Mouse (Mus musculus): ENCODE measurements at regions not wholly inside any gene's neighbourhood (a gene's known extent, or its start where the extent isn't known, plus 50 kb on each side); places are given as distances from the start of the nearest gene placed in this dataset.

DNA sequence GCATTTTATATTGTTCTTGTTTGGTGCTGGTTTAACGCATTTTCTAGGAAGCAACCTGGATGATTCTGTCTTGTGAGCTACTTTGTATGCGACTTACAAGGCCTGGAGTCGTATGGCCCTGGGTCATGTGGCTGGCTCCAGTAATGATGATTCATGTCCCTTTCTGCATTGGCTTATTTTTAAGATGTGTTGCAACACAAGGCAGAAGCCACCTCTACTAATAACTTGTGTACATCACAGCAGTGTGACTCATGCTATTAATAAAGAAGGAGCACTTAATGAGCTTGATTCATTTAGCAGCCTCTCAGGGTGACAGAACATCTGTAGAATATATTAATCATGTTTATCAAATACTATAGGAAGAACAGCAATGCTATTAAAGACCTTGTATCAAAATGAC is 84.0 kb downstream of the Slc5a7 start:
- DNase-seq (ENCODE audit: low spot score) = no peak

DNA sequence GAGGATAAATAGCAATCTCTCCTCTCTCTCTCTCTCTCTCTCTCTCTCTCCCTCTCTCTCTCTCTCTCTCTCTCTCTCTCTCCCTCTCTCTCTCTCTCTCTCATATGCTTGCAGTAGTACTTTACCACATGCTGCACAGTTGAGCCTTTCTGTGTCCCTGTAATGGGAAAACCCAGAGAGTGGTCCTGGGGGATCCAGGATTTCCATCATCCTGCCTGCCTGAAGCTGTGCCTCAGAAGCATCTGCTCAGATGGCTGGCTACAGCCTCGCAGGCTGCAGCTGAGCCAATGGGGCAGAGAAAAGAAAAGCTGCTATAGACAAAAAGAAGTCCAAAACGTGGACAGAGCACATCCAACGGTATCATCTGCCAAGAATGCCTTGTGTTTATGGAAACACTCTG is 97.1 kb downstream of the Slc5a7 start:
- H3K4me1 ChIP-seq (ENCODE audit: control insufficient read depth, insufficient read depth, low read length) = no peaks in the 10 kb centered on the region
- H3K4me3 ChIP-seq (ENCODE audit: low read depth, low read length) = no peak overlapping the region
- H3K27ac ChIP-seq (replicated peaks; ENCODE audit: low read depth, low read length) = no peak overlapping the region
- no peak for DNase-seq (ENCODE audit: low spot score)
- WGBS = 51% methylated on average over 3 of the region's 3 CpGs
- H3K9ac ChIP-seq (ENCODE audit: low read depth, low read length) = no peak overlapping the region
- ATAC-seq (ENCODE audit: low read depth) = no peak
- no peak overlapping the region for H3K4me2 ChIP-seq (ENCODE audit: low read depth, low read length)
- H3K9me3 ChIP-seq (ENCODE audit: control insufficient read depth, low read length) = no peaks in the 10 kb centered on the region
- H3K36me3 ChIP-seq (ENCODE audit: control insufficient read depth, insufficient read depth, low read length) = no peaks in the 10 kb centered on the region
- H3K27me3 ChIP-seq (replicated peaks; ENCODE audit: control insufficient read depth, insufficient read depth, low read length) = no peaks in the 10 kb centered on the region

More for the DNA sequence above, 84.0 kb downstream of the Slc5a7 start:
- H3K4me3 ChIP-seq (ENCODE audit: low read depth, low read length) = no peak overlapping the region
- H3K4me2 ChIP-seq (ENCODE audit: low read depth, low read length) = no peak overlapping the region
- no peak overlapping the region for H3K27ac ChIP-seq (replicated peaks; ENCODE audit: low read depth, low read length)
- no peaks in the 10 kb centered on the region for H3K27me3 ChIP-seq (replicated peaks; ENCODE audit: control insufficient read depth, insufficient read depth, low read length)
- H3K4me1 ChIP-seq (ENCODE audit: control insufficient read depth, insufficient read depth, low read length) = no peaks in the 10 kb centered on the region
- no peak for ATAC-seq (ENCODE audit: low read depth)
- H3K9ac ChIP-seq (ENCODE audit: low read depth, low read length) = no peak overlapping the region
- no peaks in the 10 kb centered on the region for H3K36me3 ChIP-seq (ENCODE audit: control insufficient read depth, insufficient read depth, low read length)
- WGBS = 77% methylated on average over 3 of the region's 3 CpGs
- H3K9me3 ChIP-seq (ENCODE audit: control insufficient read depth, low read length) = no peaks in the 10 kb centered on the region

DNA sequence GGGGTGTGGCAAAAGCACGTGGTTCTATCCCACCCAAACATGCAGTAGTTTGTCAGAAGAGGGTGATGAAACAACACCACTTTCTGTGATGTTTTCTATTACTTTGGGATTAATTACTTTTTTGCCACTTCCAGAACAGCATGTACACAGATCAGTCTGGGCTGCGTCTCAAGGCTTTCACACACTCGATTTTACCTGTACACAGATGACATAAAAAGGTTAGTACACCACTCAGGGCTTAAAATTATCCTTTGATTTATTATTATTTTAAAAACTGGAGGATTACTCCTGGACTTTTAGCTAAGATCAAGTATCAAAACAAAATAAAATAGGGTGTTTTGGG is 106.6 kb downstream of the Slc5a7 start:
- ATAC-seq (ENCODE audit: low read depth) = no peak

DNA sequence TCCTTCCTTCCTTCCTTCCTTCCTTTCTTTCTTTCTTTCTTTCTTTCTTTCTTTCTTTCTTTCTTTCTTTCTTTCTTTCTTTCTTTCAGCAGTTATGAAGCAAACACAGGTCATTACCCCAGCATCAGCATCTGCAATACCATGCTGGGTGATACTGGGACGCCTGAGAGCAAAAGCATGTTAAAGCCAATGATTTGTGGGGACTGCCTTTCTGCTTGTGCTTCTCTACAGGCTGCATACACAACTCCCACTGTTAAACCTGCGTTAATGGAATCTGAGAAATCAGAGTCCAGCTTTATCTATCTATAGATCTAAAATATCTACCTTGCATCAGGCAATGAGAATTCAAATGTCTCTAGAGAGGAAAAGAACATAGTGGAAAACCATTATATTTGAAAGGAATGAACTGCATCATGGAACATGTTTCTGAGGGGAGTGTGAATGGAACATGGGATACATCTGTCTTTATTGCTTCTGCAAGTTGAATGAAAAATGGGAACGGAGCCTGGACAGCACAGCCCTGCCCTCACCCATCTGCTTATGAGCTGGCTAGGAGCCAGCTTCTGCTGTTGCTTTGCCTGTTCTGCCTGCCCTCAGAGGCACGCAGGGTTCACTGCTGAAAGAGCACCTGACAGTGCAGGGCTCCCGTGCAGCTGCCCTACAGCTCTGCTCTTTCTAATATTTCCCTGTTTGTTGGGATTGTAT is 107.2 kb downstream of the Slc5a7 start:
- WGBS = 40% methylated on average over 5 of the region's 5 CpGs
- DNase-seq (ENCODE audit: low spot score) (peak; percentile 77), ATAC-seq (ENCODE audit: low read depth) (peak; percentile 92)
- Histone ChIP-seq H3K4me1 (ENCODE audit: control insufficient read depth, insufficient read depth, low read length) (no peaks in the 10 kb centered on the region), H3K4me2 (ENCODE audit: low read depth, low read length) (no peak overlapping the region), H3K9me3 (ENCODE audit: control insufficient read depth, low read length) (no peaks in the 10 kb centered on the region), H3K9ac (ENCODE audit: low read depth, low read length) (no peak overlapping the region), H3K27ac (replicated peaks; ENCODE audit: low read depth, low read length) (no peak overlapping the region), H3K27me3 (replicated peaks; ENCODE audit: control insufficient read depth, insufficient read depth, low read length) (no peaks in the 10 kb centered on the region), H3K36me3 (ENCODE audit: control insufficient read depth, insufficient read depth, low read length) (no peaks in the 10 kb centered on the region), H3K4me3 (ENCODE audit: low read depth, low read length) (no peak overlapping the region)

More for the DNA sequence above, 106.6 kb downstream of the Slc5a7 start:
- no peaks in the 10 kb centered on the region for H3K36me3 ChIP-seq (ENCODE audit: control insufficient read depth, insufficient read depth, low read length)
- no peak for DNase-seq (ENCODE audit: low spot score)
- H3K27me3 ChIP-seq (replicated peaks; ENCODE audit: control insufficient read depth, insufficient read depth, low read length) = no peaks in the 10 kb centered on the region
- no peak overlapping the region for H3K27ac ChIP-seq (replicated peaks; ENCODE audit: low read depth, low read length)
- H3K9me3 ChIP-seq (ENCODE audit: control insufficient read depth, low read length) = no peaks in the 10 kb centered on the region
- no peaks in the 10 kb centered on the region for H3K4me1 ChIP-seq (ENCODE audit: control insufficient read depth, insufficient read depth, low read length)
- no peak overlapping the region for H3K4me2 ChIP-seq (ENCODE audit: low read depth, low read length)
- WGBS = 52% methylated on average over 3 of the region's 3 CpGs
- H3K4me3 ChIP-seq (ENCODE audit: low read depth, low read length) = no peak overlapping the region
- H3K9ac ChIP-seq (ENCODE audit: low read depth, low read length) = no peak overlapping the region

DNA sequence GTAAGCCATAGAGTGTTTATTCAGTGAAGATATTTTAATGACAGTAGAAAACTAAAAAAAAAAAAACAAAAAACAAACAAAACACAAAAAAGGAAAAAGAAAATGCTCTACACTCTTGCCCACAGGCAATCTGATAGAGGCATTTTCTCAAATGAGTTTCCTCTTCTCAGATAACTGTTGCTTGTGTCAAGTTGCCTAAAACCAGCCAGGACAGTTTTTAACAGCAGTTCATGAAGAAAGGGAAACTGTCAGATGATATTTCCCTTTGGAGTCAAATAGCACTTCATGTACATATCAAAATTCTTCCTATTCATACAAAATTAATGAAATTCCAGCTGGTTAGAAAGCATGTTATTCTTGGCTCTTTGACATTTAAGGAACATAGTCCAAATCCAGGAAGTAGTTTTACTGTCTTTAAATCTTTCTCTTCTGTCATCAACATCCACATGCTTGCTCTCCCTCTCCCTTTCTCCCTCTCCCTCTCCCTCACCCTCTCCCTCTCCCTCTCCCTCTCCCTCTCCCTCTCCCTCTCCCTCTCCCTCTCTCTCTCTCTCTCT is 109.8 kb downstream of the Slc5a7 start:
- DNase-seq (ENCODE audit: low spot score) = peak; percentile 41
- Histone ChIP-seq H3K36me3 (ENCODE audit: control insufficient read depth, insufficient read depth, low read length) (no peaks in the 10 kb centered on the region), H3K4me1 (ENCODE audit: control insufficient read depth, insufficient read depth, low read length) (no peaks in the 10 kb centered on the region), H3K9ac (ENCODE audit: low read depth, low read length) (no peak overlapping the region), H3K4me2 (ENCODE audit: low read depth, low read length) (no peak overlapping the region), H3K9me3 (ENCODE audit: control insufficient read depth, low read length) (no peaks in the 10 kb centered on the region), H3K27ac (replicated peaks; ENCODE audit: low read depth, low read length) (no peak overlapping the region), H3K4me3 (ENCODE audit: low read depth, low read length) (no peak overlapping the region), H3K27me3 (replicated peaks; ENCODE audit: control insufficient read depth, insufficient read depth, low read length) (no peaks in the 10 kb centered on the region)
- ATAC-seq (ENCODE audit: low read depth) = peak; percentile 26; the same call in 1 of the 2 replicates

DNA sequence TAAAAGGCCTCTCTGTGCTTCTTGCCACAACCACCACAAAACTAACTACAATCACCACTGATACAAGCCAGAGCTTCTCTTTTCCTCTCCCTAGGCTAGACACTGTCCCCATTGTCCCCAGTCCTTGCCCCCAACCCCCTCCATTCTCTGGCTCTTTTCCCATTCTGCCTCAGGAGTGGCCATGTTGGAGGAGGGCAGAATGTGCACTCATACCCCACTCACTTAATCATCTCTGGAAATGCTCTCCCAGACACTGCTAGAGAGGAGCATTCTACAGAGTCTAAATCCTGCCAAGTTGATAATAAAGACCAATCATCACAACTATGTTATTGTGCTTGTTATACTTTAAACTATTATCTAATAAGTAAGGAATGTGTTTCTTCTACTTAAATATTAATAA is 116.8 kb downstream of the Slc5a7 start:
- no peak for ATAC-seq (ENCODE audit: low read depth)
- Histone ChIP-seq H3K27ac (replicated peaks; ENCODE audit: low read depth, low read length) (no peak overlapping the region), H3K36me3 (ENCODE audit: control insufficient read depth, insufficient read depth, low read length) (no peaks in the 10 kb centered on the region), H3K4me1 (ENCODE audit: control insufficient read depth, insufficient read depth, low read length) (no peaks in the 10 kb centered on the region), H3K9me3 (ENCODE audit: control insufficient read depth, low read length) (no peaks in the 10 kb centered on the region), H3K9ac (ENCODE audit: low read depth, low read length) (no peak overlapping the region), H3K4me2 (ENCODE audit: low read depth, low read length) (no peak overlapping the region), H3K27me3 (replicated peaks; ENCODE audit: control insufficient read depth, insufficient read depth, low read length) (no peaks in the 10 kb centered on the region), H3K4me3 (ENCODE audit: low read depth, low read length) (no peak overlapping the region)
- DNase-seq (ENCODE audit: low spot score) = no peak

DNA sequence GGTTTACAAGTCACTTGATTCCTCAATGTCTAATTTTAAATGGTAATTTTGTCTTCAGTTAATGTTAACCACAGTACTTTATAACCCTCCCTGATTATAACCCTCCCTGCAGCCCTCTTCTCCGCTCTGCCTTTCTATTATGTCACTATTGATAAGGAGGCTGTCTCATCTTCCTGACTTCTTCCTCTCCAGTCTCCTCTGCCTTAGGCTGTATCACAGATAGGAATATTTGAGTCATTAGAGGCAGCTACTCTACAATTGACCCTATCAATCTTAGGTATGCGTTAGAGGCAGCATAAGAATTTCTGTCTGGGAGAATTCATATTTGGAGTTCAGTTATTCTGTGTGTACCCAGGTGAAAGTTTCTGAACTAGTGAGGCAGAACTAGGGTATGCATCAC is 118.3 kb downstream of the Slc5a7 start:
- Histone ChIP-seq H3K27ac (replicated peaks; ENCODE audit: low read depth, low read length) (no peak overlapping the region), H3K4me3 (ENCODE audit: low read depth, low read length) (no peak overlapping the region), H3K9ac (ENCODE audit: low read depth, low read length) (no peak overlapping the region), H3K9me3 (ENCODE audit: control insufficient read depth, low read length) (no peaks in the 10 kb centered on the region), H3K4me1 (ENCODE audit: control insufficient read depth, insufficient read depth, low read length) (no peaks in the 10 kb centered on the region), H3K36me3 (ENCODE audit: control insufficient read depth, insufficient read depth, low read length) (no peaks in the 10 kb centered on the region), H3K4me2 (ENCODE audit: low read depth, low read length) (no peak overlapping the region), H3K27me3 (replicated peaks; ENCODE audit: control insufficient read depth, insufficient read depth, low read length) (no peaks in the 10 kb centered on the region)
- 78% methylated on average over 2 of the region's 2 CpGs for WGBS
- ATAC-seq (ENCODE audit: low read depth) (no peak), DNase-seq (ENCODE audit: low spot score) (no peak)

DNA sequence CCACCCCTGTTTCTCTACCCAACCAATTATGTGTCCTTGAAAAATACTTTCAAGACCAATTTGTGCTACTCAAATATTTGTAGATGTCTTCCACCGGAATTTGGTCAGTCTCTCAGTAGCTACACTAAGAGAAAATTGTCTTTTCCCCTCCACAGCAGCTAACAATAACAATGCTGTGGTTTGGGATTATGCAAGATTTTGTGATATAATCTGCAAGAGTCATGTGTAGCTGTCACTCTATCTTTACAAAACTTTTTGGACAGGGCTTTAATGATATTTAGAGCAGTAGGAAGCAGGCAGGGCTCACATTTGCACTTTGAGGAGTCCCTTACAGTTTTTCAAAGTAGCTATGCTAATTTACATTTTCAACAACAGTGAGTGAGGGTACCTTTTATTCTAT is 128.1 kb downstream of the Slc5a7 start:
- ATAC-seq (ENCODE audit: low read depth) = no peak
- Histone ChIP-seq H3K4me3 (ENCODE audit: low read depth, low read length) (no peak overlapping the region), H3K4me1 (ENCODE audit: control insufficient read depth, insufficient read depth, low read length) (no peaks in the 10 kb centered on the region), H3K4me2 (ENCODE audit: low read depth, low read length) (no peak overlapping the region), H3K9me3 (ENCODE audit: control insufficient read depth, low read length) (no peaks in the 10 kb centered on the region), H3K27ac (replicated peaks; ENCODE audit: low read depth, low read length) (no peak overlapping the region), H3K27me3 (replicated peaks; ENCODE audit: control insufficient read depth, insufficient read depth, low read length) (no peaks in the 10 kb centered on the region), H3K9ac (ENCODE audit: low read depth, low read length) (no peak overlapping the region), H3K36me3 (ENCODE audit: control insufficient read depth, insufficient read depth, low read length) (no peaks in the 10 kb centered on the region)
- no peak for DNase-seq (ENCODE audit: low spot score)
- 70% methylated on average over 1 of the region's 1 CpGs for WGBS

DNA sequence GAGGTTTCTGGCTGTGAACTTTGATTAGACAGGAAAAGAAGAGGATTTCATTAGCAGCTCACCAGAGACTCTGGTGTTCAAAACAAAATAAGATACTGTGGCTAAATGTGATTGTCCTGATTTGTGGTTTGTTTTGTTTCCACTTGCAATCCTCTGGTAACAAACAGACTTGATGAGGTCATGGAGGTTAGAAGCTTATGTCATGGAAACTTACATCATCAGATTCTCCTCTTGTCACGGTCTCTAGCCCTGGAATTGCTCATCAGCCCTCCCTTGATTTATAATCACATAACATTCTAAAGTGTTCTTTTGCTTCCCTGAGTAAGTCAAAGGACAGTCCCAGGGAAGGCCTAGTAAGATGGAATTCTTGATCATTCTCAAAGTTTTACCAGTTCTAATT is 130.8 kb downstream of the Slc5a7 start:
- 31% methylated on average over 1 of the region's 1 CpGs for WGBS
- no peak overlapping the region for H3K4me2 ChIP-seq (ENCODE audit: low read depth, low read length)
- H3K9ac ChIP-seq (ENCODE audit: low read depth, low read length) = no peak overlapping the region
- H3K4me3 ChIP-seq (ENCODE audit: low read depth, low read length) = no peak overlapping the region
- H3K36me3 ChIP-seq (ENCODE audit: control insufficient read depth, insufficient read depth, low read length) = no peaks in the 10 kb centered on the region
- H3K9me3 ChIP-seq (ENCODE audit: control insufficient read depth, low read length) = no peaks in the 10 kb centered on the region
- no peaks in the 10 kb centered on the region for H3K4me1 ChIP-seq (ENCODE audit: control insufficient read depth, insufficient read depth, low read length)
- ATAC-seq (ENCODE audit: low read depth) (no peak), DNase-seq (ENCODE audit: low spot score) (no peak)
- H3K27ac ChIP-seq (replicated peaks; ENCODE audit: low read depth, low read length) = no peak overlapping the region
- no peaks in the 10 kb centered on the region for H3K27me3 ChIP-seq (replicated peaks; ENCODE audit: control insufficient read depth, insufficient read depth, low read length)

Data from embryonic facial prominence, embryonic 14.5 days (tissue).